In the genomic region with DNA sequence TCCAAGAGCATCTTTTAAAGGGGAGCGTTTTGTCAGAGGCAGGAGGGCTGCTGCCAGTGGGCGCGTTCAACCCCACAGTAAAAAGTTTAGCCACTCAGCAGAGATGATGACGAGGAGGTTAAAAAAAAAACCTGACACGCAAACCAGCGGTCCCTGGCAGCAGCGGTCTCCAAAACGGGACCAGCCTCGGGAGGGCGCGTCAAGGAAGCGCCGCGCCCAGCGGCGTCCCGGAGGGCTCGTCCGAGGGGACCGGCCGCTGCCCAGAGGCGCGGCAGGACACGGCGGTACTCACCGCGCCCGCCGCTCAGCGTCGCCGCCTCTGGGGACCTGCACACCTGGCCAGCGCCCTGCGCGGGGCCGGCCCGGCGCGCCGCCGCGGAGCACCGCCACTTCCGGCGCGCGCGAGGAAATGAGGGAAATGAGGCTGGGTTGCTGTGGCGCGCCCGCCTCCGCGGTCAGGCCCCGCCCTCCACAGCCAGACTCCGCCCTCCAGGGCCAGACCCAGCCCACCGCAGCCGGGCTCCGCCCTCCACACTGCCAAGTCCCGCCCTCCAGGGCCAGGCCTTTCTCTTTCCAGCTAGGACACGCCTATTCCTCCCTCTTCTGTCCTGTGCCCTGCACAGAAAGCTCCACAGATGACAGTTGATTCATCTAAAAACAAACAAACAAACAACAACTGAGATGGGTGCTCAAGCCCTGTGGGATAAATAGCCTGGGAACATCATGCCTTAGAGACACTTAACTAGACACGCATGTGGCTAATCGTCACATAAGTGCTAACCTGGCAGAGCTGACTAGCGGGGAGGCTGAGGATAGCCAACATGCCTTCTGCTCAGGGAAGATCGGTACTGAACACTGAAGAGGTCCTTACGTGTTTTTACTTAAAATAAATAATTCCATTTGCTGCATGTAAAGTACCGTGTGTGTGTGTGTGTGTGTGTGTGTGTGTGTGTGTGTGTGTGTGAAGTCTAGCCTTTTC, we compare ENCODE assay signal across 8 mouse cellular contexts. TPM values are rescaled to one million over a fixed set of nuclear protein-coding genes. Genes with fewer than 3 reads are reported as not detected.
A peak's percentile ranks its signal among the peaks of the same experiment; 100 is the strongest.
DNase-seq lines count a peak whose midpoint lies in the region; ATAC-seq and TF ChIP-seq lines count a peak whose summit lies in the region.

Csgalnact2 (minus strand) TSS at position 410 of the 979 bp plus-strand sequence.

- peak; percentile 99 for ATAC-seq in forebrain, embryonic 16.5 days
- ATAC-seq in lung, embryonic 15.5 days (ENCODE audit: borderline replicate concordance, extremely low read depth, low FRiP score, low TSS enrichment) = peak; percentile 99

- no peaks in the 10 kb centered on the region for H3K36me3 ChIP-seq in ES-E14 (ENCODE audit: control insufficient read depth, insufficient read depth, low read length, poor library complexity, severe bottlenecking)
- H3K36me3 ChIP-seq in forebrain, embryonic 16.5 days (ENCODE audit: control insufficient read depth, insufficient read depth) = no peaks in the 10 kb centered on the region
- H3K36me3 ChIP-seq in lung, embryonic 15.5 days = no peaks in the 10 kb centered on the region

- peak within 1 kb of the TSS; percentile 59 for H3K4me2 ChIP-seq in forebrain, embryonic 16.5 days (ENCODE audit: low read length)
- peak within 1 kb of the TSS; percentile 69 for H3K4me2 ChIP-seq in lung, embryonic 15.5 days

- WGBS in forebrain, embryonic 16.5 days = 7% methylated on average over 50 of the region's 66 CpGs
- WGBS in lung, embryonic 15.5 days = 5% methylated on average over 66 of the region's 66 CpGs

- peak; percentile 77 for DNase-seq in ES-E14 (ENCODE audit: low read depth, low spot score)
- peak; percentile 89 for DNase-seq in cerebellum, adult 11-12 months
- peak; percentile 98 for DNase-seq in heart, postnatal 4 days
- DNase-seq in layer of hippocampus, adult 8-10 months (ENCODE audit: low spot score in 2 of 2) = peak; percentile 82 to 89
- peak; percentile 86 for DNase-seq in ovary, adult 18-20 months (ENCODE audit: low spot score)
- peak; percentile 91 for DNase-seq in thymus, postnatal 0 days (ENCODE audit: low spot score)

- no peaks in the 10 kb centered on the region for H3K9me3 ChIP-seq in ES-E14 (ENCODE audit: control insufficient read depth, insufficient read depth, low read depth, low read length)
- no peaks in the 10 kb centered on the region for H3K9me3 ChIP-seq in forebrain, embryonic 16.5 days (ENCODE audit: control insufficient read depth, low read length)
- H3K9me3 ChIP-seq in lung, embryonic 15.5 days = no peaks in the 10 kb centered on the region

- H3K27me3 ChIP-seq in forebrain, embryonic 16.5 days (replicated peaks; ENCODE audit: control insufficient read depth, insufficient read depth, low read length) = no peaks in the 10 kb centered on the region; the same call in 1 of the 2 replicates
- no peaks in the 10 kb centered on the region for H3K27me3 ChIP-seq in lung, embryonic 15.5 days

- no peaks in the 10 kb centered on the region for H3K4me1 ChIP-seq in ES-E14 (ENCODE audit: control insufficient read depth in 2 of 2, insufficient read depth in 2 of 2, low read length in 2 of 2, poor library complexity in 1 of 2)
- H3K4me1 ChIP-seq in forebrain, embryonic 16.5 days (replicated peaks; ENCODE audit: control insufficient read depth, insufficient read depth, low read length) = peaks cover 3% of the 10 kb centered on the region; the same call in 1 of the 2 replicates
- 0 out of 2 replicates have a peak, but pooled peaks cover 3% of the 10 kb centered on the region for H3K4me1 ChIP-seq in lung, embryonic 15.5 days

- no peak within 1 kb of the TSS for H3K27ac ChIP-seq in ES-E14 (ENCODE audit: insufficient read depth, low read depth, low read length, poor library complexity, severe bottlenecking)
- peak within 1 kb of the TSS; percentile 71 for H3K27ac ChIP-seq in forebrain, embryonic 16.5 days (ENCODE audit: low read length)
- H3K27ac ChIP-seq in lung, embryonic 15.5 days = peak within 1 kb of the TSS; percentile 79

- in situ Hi-C loops in ES-E14 (cut with MboI; ENCODE audit: low sequenced_read_pairs in 2 of 2, unreplicated experiment in 2 of 2) = no loop called here

- peak within 1 kb of the TSS; percentile 83 to 85 for H3K4me3 ChIP-seq in ES-E14 (ENCODE audit: insufficient read depth in 1 of 2, low read depth in 1 of 2, low read length in 2 of 2, poor library complexity in 1 of 2, severe bottlenecking in 1 of 2)
- peak within 1 kb of the TSS; percentile 83 for H3K4me3 ChIP-seq in forebrain, embryonic 16.5 days (replicated peaks; ENCODE audit: low read length)
- H3K4me3 ChIP-seq in lung, embryonic 15.5 days = peak within 1 kb of the TSS; percentile 75

- H3K9ac ChIP-seq in ES-E14 (ENCODE audit: insufficient read depth, low read depth, low read length, poor library complexity, severe bottlenecking) = peak within 1 kb of the TSS; percentile 89
- H3K9ac ChIP-seq in forebrain, embryonic 16.5 days (replicated peaks; ENCODE audit: low read depth, low read length) = peak within 1 kb of the TSS; percentile 83
- peak within 1 kb of the TSS; percentile 66 for H3K9ac ChIP-seq in lung, embryonic 15.5 days

TF ChIP-seq in ES-E14, 5 proteins besides CTCF, POLR2A, EP300 and RAD21:
- TF ChIP-seq ZC3H11A (IDR thresholded peaks at IDR 0.05; ENCODE audit: borderline replicate concordance, low read depth, low read length) (no peak), CHD2 (IDR thresholded peaks at IDR 0.05; ENCODE audit: low read depth, low read length) (no peak), MAFK (IDR thresholded peaks at IDR 0.05; ENCODE audit: insufficient read depth, low read depth, low read length) (no peak), HCFC1 (IDR thresholded peaks at IDR 0.05; ENCODE audit: borderline replicate concordance, insufficient read depth, low read length) (peak; percentile 66; the same call in 1 of the 2 replicates), ZNF384 (IDR thresholded peaks at IDR 0.05; ENCODE audit: low read depth, low read length) (peak; percentile 75)

RNA-seq across cellular contexts. Expression of gene Csgalnact2, which starts in this region (rescaled TPM):
- 6.4 and 9.1 TPM in 2 replicates for total RNA-seq in ES-E14 (2012; rRNA removed)
- polyA plus RNA-seq in forebrain, embryonic 16.5 days (2015; fragmentation: Nextera tagmentation; extraction: Ambion mirVana) = 11.2 and 12.5 TPM in 2 replicates
- 10 to 100 TPM; 20.9 to 21.1 TPM for total RNA-seq in heart, postnatal 4 days (2021)
- 10 to 100 TPM; 10.4 to 13.6 (median 12.2) TPM for total RNA-seq in layer of hippocampus, adult 8-10 months (2022)
- polyA plus RNA-seq in lung, embryonic 15.5 days (2015; fragmentation: Nextera tagmentation; extraction: Ambion mirVana) = 20.8 and 21.1 TPM in 2 replicates
- 13.4 and 14.9 TPM in 2 replicates for polyA plus RNA-seq in thymus, postnatal 0 days (2015; fragmentation: Nextera tagmentation; extraction: Ambion mirVana)
